Mouse (Mus musculus) thymus, adult 18-20 months (tissue): Measurements from ENCODE around the gene Gjb3.
A peak's percentile ranks its signal among the peaks of the same experiment; 100 is the strongest.

Source experiments
- DNase-seq, 2 experiments: peaks; one replicate each; pipeline ENCODE4 v3.0.0; 2022; ENCODE audit warnings: mixed read lengths in 2 of 2

Gene Gjb3

DNA sequence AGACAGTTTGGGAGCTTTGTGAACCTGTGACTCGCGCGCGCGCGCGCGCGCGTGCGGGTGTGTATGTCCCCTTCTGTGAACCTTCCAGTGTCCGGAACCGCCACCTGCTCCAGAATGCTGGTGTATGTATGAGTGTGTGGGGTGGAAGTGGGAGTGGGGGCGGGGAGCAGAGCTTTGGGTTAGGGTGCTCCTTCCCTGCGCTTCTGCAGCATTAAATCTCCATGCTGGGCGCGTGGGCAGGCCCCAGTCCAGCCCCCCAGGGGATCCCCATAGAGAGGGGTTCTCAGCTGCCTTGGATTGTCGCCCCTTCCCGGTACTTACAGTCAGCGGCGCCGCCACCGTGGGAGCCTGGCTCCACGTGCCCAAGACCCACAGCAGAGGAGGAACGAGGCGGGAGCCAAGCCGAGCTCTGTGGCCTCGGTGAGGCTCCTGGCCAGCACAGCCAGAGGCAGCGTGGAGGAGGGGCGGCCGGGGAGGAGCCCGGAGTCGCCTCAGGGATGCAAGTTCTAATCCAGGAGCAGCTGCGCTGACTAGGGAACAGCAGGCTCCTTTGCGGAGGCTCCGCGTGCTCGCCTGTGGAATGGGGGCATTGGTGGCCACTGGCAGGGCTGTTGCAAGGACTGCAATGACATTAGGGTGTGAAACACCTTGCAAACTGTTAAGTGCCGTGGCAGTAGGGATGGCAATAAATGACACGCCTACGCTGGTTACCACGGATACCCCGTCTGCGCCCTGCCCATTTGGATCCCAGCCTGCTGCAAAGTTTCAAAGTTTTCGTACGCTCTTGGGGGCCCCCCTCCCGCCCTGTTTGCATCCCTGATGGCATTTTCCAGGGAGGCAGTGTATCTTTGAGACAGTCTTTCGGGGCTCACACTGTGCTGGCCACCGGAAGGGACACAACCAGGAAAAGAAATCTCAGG lies at the start of gene Gjb3:
Gene Gjb3, minus strand, starts transcription at position 664 of the 920 bp plus-strand sequence.
- DNase-seq = no peak

DNA sequence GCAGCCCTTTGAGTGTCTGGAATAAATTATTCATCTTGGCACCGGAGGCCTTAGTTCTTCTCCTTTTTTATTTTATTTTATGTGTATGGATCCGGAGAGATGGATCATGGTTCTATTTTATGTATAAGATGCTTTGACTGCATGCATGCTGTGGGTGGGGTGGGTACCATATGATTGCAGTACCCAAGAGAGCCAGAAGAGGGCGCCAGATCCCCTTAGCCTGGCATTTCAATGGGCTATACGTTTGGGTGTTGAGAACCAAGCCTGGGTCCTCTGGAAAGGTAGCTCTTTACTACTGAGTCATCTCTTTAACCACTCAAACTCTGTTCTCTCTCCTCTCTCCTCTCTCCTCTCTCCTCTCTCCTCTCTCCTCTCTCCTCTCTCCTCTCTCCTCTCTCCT lies 46.7 kb upstream of the Gjb3 start:
- DNase-seq = no peak

DNA sequence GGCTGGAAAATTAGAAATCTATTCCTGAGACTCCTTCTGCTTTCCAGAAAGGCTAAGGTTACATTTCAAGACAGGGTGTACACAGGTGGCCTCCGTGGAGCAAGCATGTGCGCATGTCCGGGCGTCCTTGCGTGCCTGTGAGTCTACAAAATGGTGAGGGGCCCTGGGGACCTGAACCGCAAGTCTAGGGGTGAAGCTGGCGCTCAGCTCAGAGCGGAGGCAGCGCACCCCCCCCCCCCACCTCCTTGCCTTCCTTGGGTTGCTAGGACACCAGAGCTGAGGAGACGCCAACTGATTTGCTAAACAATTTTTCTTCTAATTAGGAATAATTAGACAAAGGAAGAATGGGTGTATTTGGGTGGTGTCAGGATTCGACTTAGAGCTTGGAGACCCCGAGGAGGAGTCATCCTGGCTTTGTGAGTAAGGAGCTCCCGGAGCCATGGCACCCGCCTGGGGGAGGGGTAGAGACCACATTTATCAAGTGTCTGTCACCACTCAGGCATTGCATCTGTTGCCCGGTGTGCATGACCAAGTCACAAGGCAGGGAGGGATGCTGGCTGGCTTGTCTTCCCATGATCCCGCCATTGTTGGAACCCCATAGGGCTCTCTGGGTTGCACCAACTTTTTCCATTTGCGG lies 45.0 kb upstream of the Gjb3 start:
- no peak for DNase-seq

DNA sequence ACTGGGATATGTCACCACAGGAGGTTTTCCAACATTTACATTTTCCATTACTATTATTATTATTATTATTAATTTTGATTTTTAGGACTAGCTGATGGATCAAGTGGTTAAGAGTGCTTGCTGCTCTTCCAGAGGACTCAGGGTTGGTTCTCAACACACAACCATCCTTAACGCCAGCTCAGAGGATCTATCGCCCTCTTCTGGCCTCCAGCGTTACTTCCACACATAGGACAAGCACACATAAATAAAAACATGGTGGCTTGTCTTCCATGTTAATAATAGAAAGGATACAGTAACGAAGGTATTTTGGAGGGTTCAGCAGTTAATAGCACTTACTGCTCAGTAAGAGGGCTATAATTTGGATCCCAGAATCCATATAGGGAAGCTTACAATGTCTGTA lies 44.0 kb upstream of the Gjb3 start:
- no peak for DNase-seq

DNA sequence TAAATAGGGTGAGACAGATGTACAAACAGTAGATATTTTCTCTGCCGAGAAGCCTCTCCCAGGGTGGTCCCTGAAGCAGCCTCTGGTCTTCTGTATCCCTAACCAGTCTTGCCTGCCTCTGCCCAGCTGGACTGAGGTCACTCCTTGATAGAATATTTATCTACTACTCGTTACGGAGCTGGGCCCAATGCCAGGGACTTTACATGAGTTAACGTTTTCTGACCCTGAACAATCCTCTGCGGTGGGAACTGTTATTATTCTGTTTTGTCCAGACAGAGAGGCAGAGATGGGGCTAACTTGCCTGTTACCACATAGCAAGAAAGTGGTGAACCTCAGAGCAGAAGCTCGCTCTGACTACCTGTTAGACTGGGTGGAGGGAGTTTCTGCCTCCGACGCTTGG lies 42.8 kb upstream of the Gjb3 start:
- DNase-seq = no peak

DNA sequence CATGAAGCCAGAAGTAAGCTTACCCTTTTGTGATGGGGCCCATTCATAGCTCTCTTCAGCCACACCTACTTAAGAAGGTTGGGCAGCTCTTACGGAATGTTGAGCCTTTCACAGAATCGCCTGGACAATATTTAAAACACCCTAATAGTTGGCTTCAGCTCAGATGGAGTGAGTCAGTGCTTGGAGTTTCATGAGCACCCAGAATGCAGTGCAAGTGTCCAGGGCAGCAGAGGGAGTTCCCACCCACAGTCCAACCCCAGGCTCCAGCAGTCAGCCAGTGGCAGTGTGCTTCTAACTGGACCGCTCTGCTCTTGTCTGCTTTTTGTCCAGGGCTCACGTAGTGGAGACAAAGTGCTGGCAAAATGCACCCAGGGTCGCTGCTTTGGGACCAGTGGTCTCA lies 40.9 kb upstream of the Gjb3 start:
- DNase-seq = no peak

DNA sequence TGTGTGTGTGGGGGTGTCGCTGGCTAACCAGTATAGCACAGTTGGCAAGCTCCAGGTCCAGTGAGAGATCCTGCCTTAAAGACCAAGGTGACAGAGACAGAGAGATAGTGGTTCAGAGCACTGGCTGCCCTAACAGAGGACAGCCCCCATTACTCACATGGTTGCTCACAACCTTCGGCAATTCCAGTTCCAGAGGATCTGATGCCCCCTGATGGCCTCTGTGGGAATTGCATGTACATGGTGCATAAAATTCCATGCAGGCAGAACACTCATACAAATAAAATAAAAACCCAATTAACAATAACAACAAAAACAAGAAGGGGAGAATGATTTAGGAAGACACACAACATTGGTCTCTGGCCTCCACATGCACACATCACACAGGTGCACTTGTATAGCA lies 39.8 kb upstream of the Gjb3 start:
- no peak for DNase-seq

DNA sequence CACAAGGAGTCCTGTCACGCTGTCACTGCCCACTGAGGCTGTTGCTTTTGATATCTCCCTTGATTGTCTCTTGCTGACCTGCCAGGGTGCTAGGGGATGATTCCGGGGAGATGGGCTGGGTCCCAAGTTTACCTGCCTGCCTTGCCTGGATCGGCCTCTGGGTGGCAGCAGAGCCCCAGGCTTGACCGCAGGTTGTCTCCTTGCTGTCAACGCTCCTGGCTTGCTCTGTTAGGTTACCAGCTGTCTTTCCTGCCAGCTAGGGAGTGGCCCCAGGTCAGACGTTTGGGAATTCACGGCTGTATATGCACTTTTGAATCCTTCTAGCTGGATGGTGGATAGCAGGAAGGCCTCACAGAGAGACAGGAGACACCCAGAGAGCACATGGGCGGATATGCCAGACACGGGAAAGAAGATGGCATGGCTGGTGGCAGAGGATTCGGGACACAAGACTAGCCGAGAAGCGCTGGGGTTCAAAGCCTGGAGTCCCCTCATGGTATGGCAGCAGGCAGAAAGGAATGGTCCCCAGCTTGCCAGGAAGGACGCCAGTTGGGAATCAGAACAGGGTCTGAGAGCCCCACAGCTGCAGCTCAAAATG lies 37.8 kb upstream of the Gjb3 start:
- DNase-seq = peak in 1 of 2 experiments; percentile 18

DNA sequence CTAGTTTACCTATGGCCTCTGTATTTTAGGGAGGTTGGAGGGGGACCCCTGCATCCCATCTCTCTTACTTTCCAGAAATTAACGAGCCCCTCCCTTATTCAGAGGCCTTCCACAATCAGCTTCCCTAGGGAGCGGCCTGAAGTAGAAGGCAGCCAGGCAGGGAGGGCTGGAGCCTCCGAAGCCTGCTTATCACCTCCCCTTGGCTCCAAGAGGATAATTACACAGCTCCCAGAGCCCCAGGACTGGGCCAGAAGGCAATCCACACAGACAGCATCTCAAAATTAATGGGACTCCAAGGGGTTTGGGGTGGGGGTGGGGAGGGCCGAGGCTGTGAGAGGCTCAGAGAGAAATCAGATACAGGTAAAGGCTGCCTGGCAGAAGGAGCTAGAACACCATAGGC lies 35.2 kb upstream of the Gjb3 start:
- no peak for DNase-seq

DNA sequence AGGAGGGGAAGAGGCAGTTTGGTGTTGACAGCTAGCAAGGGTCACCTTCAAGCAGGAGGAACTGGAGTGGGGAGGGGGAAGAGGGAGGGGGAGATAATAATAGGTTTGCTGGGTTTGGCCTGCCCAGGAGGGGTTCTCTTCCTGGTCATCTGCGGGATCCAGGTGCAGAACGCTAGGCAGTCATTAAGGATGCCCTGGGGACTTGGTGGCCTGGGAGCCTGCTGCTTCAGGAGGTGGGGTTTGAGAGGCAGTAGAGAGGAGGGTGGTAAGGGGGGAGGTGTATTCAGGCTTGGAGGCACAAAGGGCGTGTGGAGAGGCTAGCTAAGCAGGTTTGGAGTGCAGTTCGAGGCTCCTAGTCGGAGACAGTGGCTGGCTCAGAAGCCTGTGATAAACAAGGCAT lies 34.8 kb upstream of the Gjb3 start:
- DNase-seq = no peak

DNA sequence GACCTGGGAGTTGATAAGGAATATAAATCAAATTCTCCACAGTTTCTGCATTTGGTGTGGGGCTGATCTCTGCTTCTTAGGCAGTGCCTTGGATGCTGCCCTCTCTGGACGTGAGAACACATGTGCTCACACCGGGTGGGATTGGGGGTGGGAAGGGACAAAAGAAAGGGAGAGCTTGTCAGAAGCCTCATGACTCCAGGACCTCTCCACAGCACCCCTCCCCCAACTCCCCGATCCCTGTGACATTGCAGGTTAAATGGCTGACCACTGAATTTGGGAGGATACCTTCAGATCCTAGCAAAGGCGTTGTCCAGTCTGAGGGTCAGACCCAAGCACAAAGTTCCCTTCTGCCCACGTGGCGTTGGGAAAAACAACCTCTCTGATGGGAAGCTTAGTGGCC lies 33.8 kb upstream of the Gjb3 start:
- DNase-seq = no peak

DNA sequence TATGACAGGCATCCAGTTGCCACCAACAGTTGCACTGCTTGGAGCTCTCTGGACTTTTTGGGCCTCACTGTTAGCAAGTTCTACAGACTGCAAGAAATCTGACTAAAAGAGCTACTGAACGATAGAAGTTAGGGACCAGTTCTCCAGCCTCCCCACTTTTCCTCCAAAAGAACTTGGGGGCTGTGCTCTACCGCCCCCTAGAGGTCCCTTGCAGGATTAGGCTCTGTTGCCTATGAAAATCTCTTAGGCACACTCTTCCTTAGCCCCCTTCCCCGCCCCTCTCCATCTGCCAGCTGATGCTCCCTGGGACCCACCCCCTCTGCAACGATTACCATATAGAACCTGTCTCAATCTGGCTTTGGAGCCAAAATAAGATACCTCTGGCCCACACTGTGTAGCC lies 32.7 kb upstream of the Gjb3 start:
- no peak for DNase-seq

DNA sequence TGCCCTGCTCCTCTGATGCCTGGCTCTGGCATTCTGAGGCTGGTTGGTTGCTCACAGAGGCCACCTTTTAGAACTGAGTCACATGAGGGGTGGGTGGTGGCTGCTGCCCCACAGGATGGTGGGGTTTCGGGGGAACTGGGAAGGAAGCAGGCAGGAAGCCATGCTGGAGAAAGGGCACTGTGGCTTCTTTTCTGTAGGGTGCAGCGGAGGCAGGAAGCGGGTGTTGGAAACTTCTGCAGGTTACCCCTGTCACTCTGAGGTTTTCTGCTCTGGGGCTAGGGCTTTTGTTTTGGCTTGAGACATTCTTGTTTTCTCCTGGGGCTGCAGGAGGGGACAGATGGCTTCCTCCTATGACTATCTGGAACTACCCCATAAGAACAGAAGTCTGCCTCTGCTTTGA lies 31.9 kb upstream of the Gjb3 start:
- DNase-seq = no peak

DNA sequence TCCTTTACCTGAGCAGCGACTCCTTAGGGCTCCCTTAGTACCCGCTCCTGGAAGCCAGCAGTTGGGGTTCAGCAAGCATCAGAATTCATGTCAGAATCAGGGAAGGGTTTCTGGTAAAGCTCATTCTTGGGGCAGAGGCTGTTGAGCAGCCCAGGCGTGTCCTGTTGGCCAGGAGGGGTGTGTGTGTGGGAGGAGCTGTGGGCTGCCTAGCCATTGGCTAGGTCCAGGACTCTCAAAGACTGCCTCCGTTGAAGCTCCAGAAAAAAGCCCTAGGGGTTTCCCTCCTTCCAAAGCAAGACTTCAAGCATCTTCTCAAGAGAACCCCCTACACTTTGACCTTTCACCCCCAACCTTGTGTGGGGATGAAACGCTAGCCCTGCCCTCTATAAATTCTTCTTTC lies 27.4 kb upstream of the Gjb3 start, which contains the start of gene Gjb5:
Gene Gjb5, minus strand, starts transcription at position 164 of the 400 bp plus-strand sequence.
- no peak for DNase-seq

DNA sequence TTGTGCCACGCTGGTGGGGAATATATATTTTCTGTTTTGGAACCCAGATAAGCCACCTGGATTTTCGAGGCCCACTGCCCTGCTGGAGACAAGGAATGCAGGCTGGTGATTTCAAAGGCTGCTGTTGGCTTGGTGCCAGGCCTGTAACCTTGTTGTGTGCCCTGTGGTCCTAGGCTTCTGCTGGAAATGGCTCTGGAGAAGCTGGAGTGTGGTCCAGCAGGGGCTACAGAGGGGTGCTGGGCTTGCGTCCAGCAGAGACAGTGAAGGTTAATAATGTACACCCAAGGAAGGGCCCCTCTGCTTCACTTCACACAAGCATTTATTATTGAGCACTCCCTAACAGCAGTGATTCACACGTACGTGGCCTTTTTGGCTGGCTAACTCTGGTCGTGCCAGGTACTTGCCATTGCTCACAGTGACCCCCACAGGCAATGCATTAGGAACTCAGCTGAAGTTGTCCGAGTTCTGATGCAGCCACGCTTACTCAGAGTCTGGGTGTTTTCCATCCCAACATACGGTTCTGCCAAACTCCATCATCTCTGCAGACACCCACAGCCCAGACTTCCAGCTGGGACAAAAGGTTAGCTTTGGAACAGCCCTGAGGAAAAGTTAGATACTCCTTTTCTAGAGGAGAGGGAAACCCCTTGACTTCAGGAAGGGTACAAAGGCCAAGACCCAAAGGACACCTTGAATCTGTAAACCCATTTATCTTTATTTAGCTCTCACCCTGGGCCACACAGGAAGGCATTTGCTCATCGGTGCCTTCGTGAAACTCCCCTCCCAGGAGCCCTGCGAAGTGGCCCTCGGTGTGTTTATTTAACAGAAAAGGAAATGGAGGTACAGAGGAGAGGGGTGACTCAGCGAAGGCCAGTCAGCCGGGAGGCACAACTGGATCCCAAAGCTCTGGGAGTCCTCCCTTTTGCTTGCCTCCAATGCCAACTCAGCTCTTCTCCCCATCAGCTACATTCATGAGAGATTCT lies 24.2 kb upstream of the Gjb3 start:
- no peak for DNase-seq

DNA sequence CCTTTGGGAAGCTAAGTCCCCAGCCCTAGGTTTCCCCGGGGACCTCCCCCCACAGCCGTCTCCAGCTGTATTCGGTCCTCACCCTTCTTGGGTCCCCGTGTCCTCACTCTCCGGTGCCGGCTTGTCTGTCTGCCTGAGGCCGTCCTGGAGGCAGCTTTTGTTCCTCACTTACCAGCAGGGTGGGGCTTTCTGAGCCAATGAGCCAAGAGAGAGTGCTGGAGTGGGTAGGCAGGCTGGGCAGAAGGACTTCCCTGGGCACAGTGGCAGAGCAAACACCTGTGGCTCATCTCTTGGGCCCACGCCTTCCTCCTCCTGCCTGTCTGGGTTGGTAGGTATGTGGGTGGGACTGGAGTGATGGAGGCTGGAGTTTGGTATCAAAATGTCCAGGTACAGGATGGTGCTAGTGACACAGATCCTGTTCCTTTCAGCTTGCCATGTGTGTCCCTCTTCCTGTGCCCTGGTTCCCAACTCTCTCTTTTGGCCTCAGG lies 23.4 kb upstream of the Gjb3 start, which contains the start of gene Gjb4:
Gene Gjb4, minus strand, starts transcription at position 131 of the 488 bp plus-strand sequence.
- DNase-seq = no peak

DNA sequence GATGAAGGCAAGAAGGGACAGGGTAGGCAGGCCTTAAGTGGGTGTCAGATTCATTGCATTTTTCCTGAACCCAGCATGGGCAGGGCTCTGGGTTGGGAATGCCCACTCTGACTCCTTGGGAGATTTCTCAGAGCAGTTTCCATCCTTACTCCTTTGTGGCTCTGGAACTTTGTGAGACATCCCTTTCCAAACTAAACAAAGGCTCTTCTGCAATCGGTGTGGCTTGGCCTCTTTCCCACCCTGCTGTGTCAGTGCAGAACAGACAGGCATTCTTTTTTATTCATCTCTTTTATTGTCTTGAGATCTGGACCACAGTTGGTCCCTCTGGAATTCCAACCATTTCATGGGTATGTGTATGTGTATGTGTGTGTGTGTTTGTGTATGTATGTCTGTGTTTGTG lies 21.9 kb upstream of the Gjb3 start:
- no peak for DNase-seq

DNA sequence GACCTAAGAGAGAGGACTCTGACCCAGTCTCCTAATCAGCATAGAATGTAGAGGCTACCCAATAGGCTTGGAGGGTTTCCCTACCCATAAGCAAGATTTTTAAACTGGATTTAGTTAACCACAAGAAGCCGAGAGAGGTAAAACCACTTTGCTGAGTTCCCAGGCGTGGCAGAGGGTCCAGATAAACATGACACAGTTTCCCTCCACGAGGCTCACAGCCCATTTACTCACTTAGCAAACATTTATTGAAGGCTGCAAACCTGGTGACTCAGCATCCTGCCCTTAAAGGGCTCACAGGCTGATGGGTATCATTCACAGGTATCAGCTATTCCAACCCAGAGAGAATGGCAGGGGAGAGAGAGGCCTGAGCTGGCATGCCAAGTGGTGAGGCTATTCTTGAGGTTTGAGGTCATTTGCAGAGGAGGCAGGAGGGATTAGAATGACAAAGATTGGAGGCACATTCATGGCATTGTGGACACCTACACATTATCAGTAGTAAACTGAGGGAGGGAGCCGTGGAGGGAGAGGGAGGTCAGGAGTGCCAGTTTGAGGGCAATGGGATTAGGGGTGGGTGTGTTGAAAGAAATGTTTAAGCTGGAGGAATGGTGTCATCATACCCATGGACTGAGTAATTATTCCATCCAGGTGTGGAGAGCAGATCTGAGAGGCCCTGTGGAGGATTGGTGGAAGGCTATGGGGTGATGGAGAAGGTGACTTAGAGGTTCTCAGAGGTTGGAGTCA lies 19.1 kb upstream of the Gjb3 start:
- no peak for DNase-seq

DNA sequence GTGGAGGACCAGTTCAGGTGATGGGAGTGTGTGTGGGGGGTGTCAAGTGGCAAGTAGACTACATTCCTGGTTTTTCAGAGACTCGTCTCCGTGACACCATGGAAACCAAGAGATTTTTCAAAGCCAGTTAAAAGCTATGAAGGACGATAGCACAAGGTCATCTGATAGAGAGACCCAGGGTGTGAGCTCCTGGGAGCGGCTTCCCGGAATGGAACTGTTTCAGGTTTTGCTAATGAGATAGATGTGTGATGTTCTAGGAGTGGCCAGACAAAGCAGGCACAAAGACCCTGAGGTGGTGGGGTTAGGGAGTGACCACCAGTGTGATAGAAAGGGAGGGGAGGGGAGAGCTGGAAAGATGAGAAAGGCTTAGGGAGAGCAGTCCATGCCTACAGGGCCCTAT lies 14.4 kb upstream of the Gjb3 start:
- DNase-seq = no peak

DNA sequence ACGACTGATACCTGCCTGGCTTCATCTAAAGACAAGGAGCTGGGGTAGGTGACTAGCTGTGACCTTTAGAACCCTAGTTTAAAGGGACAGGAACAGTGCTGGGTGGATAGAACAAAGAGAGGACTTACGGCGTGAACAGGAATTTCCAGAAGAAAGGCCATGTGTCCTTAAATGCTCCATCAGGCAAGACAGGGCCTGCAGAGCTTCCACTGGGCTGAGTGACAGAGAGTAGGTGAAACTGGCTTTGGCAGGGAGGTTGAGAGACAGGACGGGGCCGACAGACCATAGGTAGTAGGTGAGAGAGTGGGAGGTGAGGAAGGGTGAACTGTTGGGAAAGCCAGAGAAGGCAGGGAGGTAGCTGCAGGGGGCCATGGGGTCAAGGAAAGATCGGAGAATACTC lies 10.7 kb upstream of the Gjb3 start:
- no peak for DNase-seq

DNA sequence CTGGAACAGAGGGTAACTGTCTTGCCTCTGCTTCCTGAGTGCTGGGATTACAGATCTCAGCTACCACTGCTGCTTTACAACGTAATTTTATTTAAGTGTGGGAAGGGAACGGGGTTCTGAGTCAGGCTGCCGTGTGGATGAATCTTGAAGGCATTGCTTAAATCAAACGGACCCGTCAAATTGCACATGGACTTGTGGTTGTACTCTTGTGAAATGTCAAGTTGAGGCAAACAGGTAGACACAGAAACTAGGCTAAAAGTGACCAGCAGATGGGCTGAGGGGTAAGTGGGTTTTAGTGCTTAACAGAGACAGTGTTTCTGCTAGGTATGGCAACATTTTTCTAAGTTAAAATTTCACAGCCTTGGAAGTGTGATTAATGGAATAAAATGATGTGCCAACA lies 7.0 kb upstream of the Gjb3 start:
- DNase-seq = no peak
